Mouse (Mus musculus): ENCODE measurements around the gene Efna1. TPM values are rescaled to one million over a fixed set of nuclear protein-coding genes. Genes with fewer than 3 reads are reported as not detected.

Efna1 gene
- total RNA-seq, 4 experiments from 2014 or later, result 7.9 to 12.6 (median 10.5) TPM

Small RNAs within 50 kb of the gene (microRNA-seq; reads per million reads assigned to microRNA genes)
- gene Mir92b, result 6,804 to 10,287 reads per million in 2 experiments

Other genes starting within 250 kb of the Efna1 start
- gene Rusc1, start 187.8 kb downstream of the Efna1 start, total RNA-seq (2022), result 100 to 1,000 TPM; 144 to 149 (median 146) TPM
- under 1 TPM in 1 of 4 experiments, not detected in 3; 0.18 TPM for gene Gm43738, start 180.0 kb downstream of the Efna1 start, total RNA-seq (2022)
- 100 to 1,000 TPM in 2 of 4 experiments, 10 to 100 TPM in 2; 84.1 to 119 (median 97.3) TPM for gene Fdps, start 179.2 kb downstream of the Efna1 start, total RNA-seq (2022)
- gene Pklr, start 145.0 kb downstream of the Efna1 start, total RNA-seq (2022), result under 1 TPM in 1 of 4 experiments, not detected in 3; 0.14 TPM
- 10 to 100 TPM; 13.3 to 15.2 (median 14.2) TPM for gene Hcn3, start 120.9 kb downstream of the Efna1 start, total RNA-seq (2022)
- 10 to 100 TPM; 44.5 to 54.1 (median 48.9) TPM for gene Clk2, start 116.3 kb downstream of the Efna1 start, total RNA-seq (2022)
- gene Scamp3, start 103.7 kb downstream of the Efna1 start, total RNA-seq (2022), result 10 to 100 TPM; 66.2 to 72.5 (median 69.1) TPM
- gene Fam189b, start 98.0 kb downstream of the Efna1 start, total RNA-seq (2022), result 10 to 100 TPM; 52.6 to 54.5 (median 53.5) TPM
- gene Gba, start 78.2 kb downstream of the Efna1 start, total RNA-seq (2022), result 10 to 100 TPM; 62.1 to 75.2 (median 68.5) TPM
- gene Thbs3, start 66.0 kb downstream of the Efna1 start, total RNA-seq (2022), result 10 to 100 TPM; 27.4 to 40.7 (median 35.3) TPM
- 10 to 100 TPM; 85.4 to 96.0 (median 94.4) TPM for gene Mtx1, start 54.1 kb downstream of the Efna1 start, total RNA-seq (2022)
- 1 to 10 TPM in 2 of 4 experiments, under 1 TPM in 2; 0.37 to 1.7 (median 1.2) TPM for gene Muc1, start 52.1 kb downstream of the Efna1 start, total RNA-seq (2022)
- gene Krtcap2, start 35.2 kb downstream of the Efna1 start, total RNA-seq (2022), result 10 to 100 TPM; 73.9 to 82.9 (median 79.4) TPM
- 10 to 100 TPM; 74.0 to 89.3 (median 80.2) TPM for gene Trim46, start 34.8 kb downstream of the Efna1 start, total RNA-seq (2022)
- 10 to 100 TPM; 44.2 to 67.3 (median 61.7) TPM for gene Dpm3, start 21.8 kb downstream of the Efna1 start, total RNA-seq (2022)
- 10 to 100 TPM; 51.8 to 69.9 (median 58.2) TPM for gene Slc50a1, start 10.6 kb downstream of the Efna1 start, total RNA-seq (2022)
- 10 to 100 TPM; 57.7 to 72.8 (median 60.8) TPM for gene Efna3, start 41.8 kb upstream of the Efna1 start, total RNA-seq (2022)
- gene Efna4, start 56.9 kb upstream of the Efna1 start, total RNA-seq (2022), result 1 to 10 TPM in 3 of 4 experiments, under 1 TPM in 1; 0.96 to 1.4 (median 1.1) TPM
- gene Adam15, start 68.9 kb upstream of the Efna1 start, total RNA-seq (2022), result 100 to 1,000 TPM; 129 to 141 (median 137) TPM
- gene Dcst2, start 80.8 kb upstream of the Efna1 start, total RNA-seq (2022), result under 1 TPM; 0.32 to 0.47 (median 0.39) TPM
- under 1 TPM in 2 of 4 experiments, not detected in 2; 0.16 to 0.48 TPM for gene Dcst1, start 84.1 kb upstream of the Efna1 start, total RNA-seq (2022)
- 10 to 100 TPM; 12.6 to 18.7 (median 15.9) TPM for gene Zbtb7b, start 113.6 kb upstream of the Efna1 start, total RNA-seq (2022)
- gene Lenep, start 121.7 kb upstream of the Efna1 start, total RNA-seq (2022), result 1 to 10 TPM; 1.9 to 7.1 (median 4.3) TPM
- gene Flad1, start 130.7 kb upstream of the Efna1 start, total RNA-seq (2022), result 10 to 100 TPM; 35.8 to 37.8 (median 37.1) TPM
- gene Cks1b, start 137.2 kb upstream of the Efna1 start, total RNA-seq (2022), result 1 to 10 TPM; 1.6 to 4.7 (median 2.5) TPM
- gene Shc1, start 137.3 kb upstream of the Efna1 start, total RNA-seq (2022), result 10 to 100 TPM; 16.4 to 22.3 (median 19.9) TPM
- gene Pygo2, start 149.1 kb upstream of the Efna1 start, total RNA-seq (2022), result 10 to 100 TPM; 49.4 to 61.0 (median 53.9) TPM
- gene Pbxip1, start 155.6 kb upstream of the Efna1 start, total RNA-seq (2022), result 10 to 100 TPM; 39.6 to 71.2 (median 51.8) TPM
- gene Pmvk, start 173.4 kb upstream of the Efna1 start, total RNA-seq (2022), result 10 to 100 TPM; 29.5 to 33.7 (median 31.3) TPM
- gene Kcnn3, start 239.0 kb upstream of the Efna1 start, total RNA-seq (2022), result 10 to 100 TPM; 21.9 to 26.5 (median 25.8) TPM

Data from layer of hippocampus, adult 8-10 months (tissue).